Mouse (Mus musculus) embryonic fibroblast, embryonic 13.5 days (primary cell): ENCODE measurements at regions not wholly inside any gene's neighbourhood (a gene's known extent, or its start where the extent isn't known, plus 50 kb on each side); places are given as distances from the start of the nearest gene placed in this dataset.

Experiments
- H3K27ac ChIP-seq: 2 replicates; pipeline ENCODE4 v1.5.1; 2012; ENCODE audit warnings: low read length, control low read depth, inconsistent platforms; ENCODE audit not compliant: insufficient read depth
- H3K4me1 ChIP-seq: 2 replicates; pipeline ENCODE4 v1.6.1; 2011; ENCODE audit warnings: low read length; ENCODE audit not compliant: control insufficient read depth, insufficient read depth
- H3K4me3 ChIP-seq: 2 replicates; pipeline ENCODE4 v1.5.1; 2011; ENCODE audit warnings: mild to moderate bottlenecking, control low read depth, low read length; ENCODE audit not compliant: insufficient read depth
- CTCF ChIP-seq: IDR thresholded peaks from 2 replicates; pipeline ENCODE4 v1.5.1; 2011; ENCODE audit warnings: mild to moderate bottlenecking, control low read depth, low read length, moderate library complexity, borderline replicate concordance; ENCODE audit not compliant: insufficient read depth
- POLR2A ChIP-seq: IDR thresholded peaks from 2 replicates; pipeline ENCODE4 v1.6.1; 2011; ENCODE audit warnings: low read depth, mild to moderate bottlenecking, control low read depth, low read length, moderate library complexity

DNA sequence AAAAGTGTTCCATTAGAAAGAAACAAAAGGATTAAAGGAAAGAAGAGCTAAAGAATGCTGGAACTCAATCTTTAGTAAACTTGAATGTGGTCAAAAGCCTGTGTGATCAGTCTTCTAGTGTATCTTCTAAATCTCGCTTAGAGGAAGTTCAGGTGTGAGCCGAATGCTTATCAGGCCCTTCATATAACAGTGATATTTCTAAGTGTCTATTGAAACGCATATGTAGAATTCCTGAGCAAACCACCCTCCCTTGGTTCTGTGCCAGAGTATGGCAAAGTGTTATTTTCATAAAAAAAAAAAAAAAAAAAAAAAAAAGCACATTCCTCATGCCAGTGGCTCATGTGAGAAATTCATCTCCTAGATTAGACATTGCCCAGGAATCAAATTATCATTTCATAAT, 681.2 kb downstream of the Hdgfl1 start:
- Histone ChIP-seq H3K4me3 (no peak overlapping the region), H3K27ac (no peak overlapping the region), H3K4me1 (no peaks in the 10 kb centered on the region)
- TF ChIP-seq POLR2A (no peak), CTCF (no peak)

- Histone ChIP-seq H3K27ac (no peak overlapping the region; the same call in 1 of the 2 replicates), H3K4me3 (no peak overlapping the region), H3K4me1 (no peaks in the 10 kb centered on the region; the same call in 1 of the 2 replicates)
- no peak for TF ChIP-seq POLR2A
- TF ChIP-seq CTCF = no peak
These were observed 689.2 kb downstream of the Hdgfl1 start for GRCm38 (mm10) chr13:26080814-26081213.

GRCm38 (mm10) chr13:26080302-26080701, 689.7 kb downstream of the Hdgfl1 start:
- no peak for TF ChIP-seq POLR2A
- no peak for TF ChIP-seq CTCF
- no peak overlapping the region for H3K4me3 ChIP-seq
- no peaks in the 10 kb centered on the region; the same call in 1 of the 2 replicates for H3K4me1 ChIP-seq
- no peak overlapping the region for H3K27ac ChIP-seq

DNA sequence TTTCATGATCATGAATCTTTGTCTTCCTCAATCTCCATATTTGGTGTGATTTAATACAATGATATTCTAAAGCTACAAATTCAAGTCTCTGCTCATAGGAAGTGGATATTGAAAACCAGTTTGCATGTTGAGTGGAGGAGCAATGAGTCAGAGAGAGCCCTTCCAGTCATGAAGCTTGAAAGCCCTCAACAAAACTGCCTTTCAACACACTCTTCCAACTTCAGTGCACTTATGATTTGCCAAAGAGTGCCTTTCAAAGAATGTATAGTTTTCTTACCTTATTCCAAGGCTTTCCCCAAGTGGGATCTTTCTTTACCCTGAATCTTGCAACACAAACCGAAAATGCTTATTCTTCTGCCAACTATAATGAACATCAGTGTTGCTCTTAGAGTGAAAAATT, 690.6 kb downstream of the Hdgfl1 start:
- TF ChIP-seq CTCF = no peak
- no peak for TF ChIP-seq POLR2A
- Histone ChIP-seq H3K4me1 (no peaks in the 10 kb centered on the region; the same call in 1 of the 2 replicates), H3K4me3 (no peak overlapping the region), H3K27ac (no peak overlapping the region)

- TF ChIP-seq POLR2A = no peak
- TF ChIP-seq CTCF = no peak
- H3K4me1 ChIP-seq = no peaks in the 10 kb centered on the region
- no peak overlapping the region for H3K27ac ChIP-seq
- H3K4me3 ChIP-seq = no peak overlapping the region
These were observed 708.6 kb downstream of the Hdgfl1 start for GRCm38 (mm10) chr13:26061322-26061721.

- H3K4me3 ChIP-seq = no peak overlapping the region
- TF ChIP-seq POLR2A (no peak), CTCF (no peak)
- no peak overlapping the region for H3K27ac ChIP-seq
- no peaks in the 10 kb centered on the region for H3K4me1 ChIP-seq
These were observed 732.3 kb downstream of the Hdgfl1 start for GRCm38 (mm10) chr13:26037699-26038098.

DNA sequence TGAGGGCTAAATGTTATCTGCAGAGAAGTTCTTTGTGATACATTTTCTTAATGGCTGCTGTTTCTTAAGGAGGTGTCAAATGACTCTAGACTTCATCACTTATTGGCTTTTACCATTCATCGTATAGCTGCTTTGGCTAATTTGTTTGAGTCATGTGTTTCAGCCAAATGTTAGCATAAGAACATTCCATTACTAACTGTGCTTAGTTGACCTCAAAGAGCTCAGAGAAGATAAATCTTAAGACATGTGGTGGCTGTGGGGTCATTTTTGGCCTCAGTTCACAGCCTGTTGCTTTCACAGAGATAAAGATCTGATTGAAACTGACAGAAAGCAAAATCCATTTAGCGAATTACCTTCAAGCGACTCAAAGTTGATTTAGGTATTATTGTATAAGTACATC, 743.6 kb downstream of the Hdgfl1 start:
- H3K27ac ChIP-seq = peak overlapping the region; percentile 57
- H3K4me1 ChIP-seq = no peaks in the 10 kb centered on the region; the same call in 1 of the 2 replicates
- H3K4me3 ChIP-seq = no peak overlapping the region
- no peak for TF ChIP-seq CTCF
- no peak for TF ChIP-seq POLR2A

- TF ChIP-seq CTCF = no peak
- TF ChIP-seq POLR2A = no peak
- no peak overlapping the region for H3K4me3 ChIP-seq
- H3K27ac ChIP-seq = peak overlapping the region; percentile 67
- H3K4me1 ChIP-seq = no peaks in the 10 kb centered on the region; the same call in 1 of the 2 replicates
These were observed 745.3 kb downstream of the Hdgfl1 start for GRCm38 (mm10) chr13:26024696-26025095.

DNA sequence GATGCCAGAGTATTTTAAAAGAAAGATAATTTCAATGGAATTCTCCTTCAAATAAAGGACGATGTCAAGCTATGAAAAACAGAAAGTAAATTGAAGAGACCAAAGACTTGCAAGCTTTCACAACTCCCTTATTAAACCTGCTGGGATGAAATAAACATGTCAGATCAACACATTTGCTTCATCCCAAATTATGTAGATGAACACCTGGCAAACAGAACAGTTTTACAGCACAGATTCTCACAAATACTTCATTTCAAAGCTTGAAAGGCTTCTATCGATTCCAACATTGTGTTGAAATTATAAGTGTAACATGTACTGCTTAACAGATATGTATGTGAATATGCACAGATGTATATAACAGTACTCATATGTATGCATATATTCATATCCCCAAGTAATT, 749.5 kb downstream of the Hdgfl1 start:
- H3K4me1 ChIP-seq = no peaks in the 10 kb centered on the region; the same call in 1 of the 2 replicates
- no peak overlapping the region for H3K4me3 ChIP-seq
- TF ChIP-seq POLR2A (no peak), CTCF (no peak)
- H3K27ac ChIP-seq = no peak overlapping the region

DNA sequence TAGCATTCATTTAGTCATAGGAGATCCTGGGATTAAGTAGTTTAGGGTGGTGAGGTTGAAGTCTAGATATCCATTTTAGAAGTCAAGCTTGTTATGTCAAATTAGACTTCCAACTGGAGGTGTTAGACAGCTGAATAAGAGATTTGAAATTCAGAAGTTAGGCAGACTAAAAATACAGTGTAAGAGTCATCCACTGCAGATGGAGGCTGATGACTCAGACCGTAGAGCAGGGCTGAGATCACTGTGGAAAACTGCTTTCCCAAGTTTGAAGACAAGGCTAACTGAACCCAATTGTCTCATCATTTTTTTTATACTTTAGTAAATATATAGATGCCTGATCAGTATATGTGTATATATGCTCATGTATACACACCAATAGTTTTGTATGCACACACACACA, 738.8 kb upstream of the Nrsn1 start:
- TF ChIP-seq CTCF (no peak), POLR2A (no peak)
- no peak overlapping the region for H3K4me3 ChIP-seq

More for the DNA sequence above, 738.8 kb upstream of the Nrsn1 start:
- Histone ChIP-seq H3K4me1 (no peaks in the 10 kb centered on the region), H3K27ac (no peak overlapping the region; the same call in 1 of the 2 replicates)
